Mouse (Mus musculus): ENCODE measurements around the gene Sv2c.

- TF ChIP-seq POLR2A (IDR thresholded peaks at IDR 0.05; ENCODE audit: borderline replicate concordance, insufficient read depth, low read length), result no peak
- no peak for TF ChIP-seq CTCF (IDR thresholded peaks at IDR 0.05; ENCODE audit: borderline replicate concordance, insufficient read depth, low read depth, low read length)
Observed at GRCm38 (mm10) chr13:95961191-95961791, 171.1 kb downstream of the Sv2c start.

All from cerebellum, adult 2 months (tissue).